Mouse (Mus musculus) layer of hippocampus, postnatal 25 days (tissue): ENCODE results near the gene Asb3. TPM values are rescaled to one million over a fixed set of nuclear protein-coding genes. Genes with fewer than 3 reads are reported as not detected.

Experiments
- DNase-seq, 2 experiments: peaks; one replicate each; pipeline ENCODE4 v3.0.0; 2022; ENCODE audit warnings: mixed read lengths in 2 of 2, low spot score in 1 of 2; ENCODE audit errors: extremely low spot score in 1 of 2
- total RNA-seq, 2 experiments: library from RNA; stranded (reverse); gene quantifications; 2 replicates each; pipeline ENCODE4 v1.2.3; 2021

Gene Asb3
- total RNA-seq: 10 to 100 TPM; 17.1 to 17.8 TPM

DNA sequence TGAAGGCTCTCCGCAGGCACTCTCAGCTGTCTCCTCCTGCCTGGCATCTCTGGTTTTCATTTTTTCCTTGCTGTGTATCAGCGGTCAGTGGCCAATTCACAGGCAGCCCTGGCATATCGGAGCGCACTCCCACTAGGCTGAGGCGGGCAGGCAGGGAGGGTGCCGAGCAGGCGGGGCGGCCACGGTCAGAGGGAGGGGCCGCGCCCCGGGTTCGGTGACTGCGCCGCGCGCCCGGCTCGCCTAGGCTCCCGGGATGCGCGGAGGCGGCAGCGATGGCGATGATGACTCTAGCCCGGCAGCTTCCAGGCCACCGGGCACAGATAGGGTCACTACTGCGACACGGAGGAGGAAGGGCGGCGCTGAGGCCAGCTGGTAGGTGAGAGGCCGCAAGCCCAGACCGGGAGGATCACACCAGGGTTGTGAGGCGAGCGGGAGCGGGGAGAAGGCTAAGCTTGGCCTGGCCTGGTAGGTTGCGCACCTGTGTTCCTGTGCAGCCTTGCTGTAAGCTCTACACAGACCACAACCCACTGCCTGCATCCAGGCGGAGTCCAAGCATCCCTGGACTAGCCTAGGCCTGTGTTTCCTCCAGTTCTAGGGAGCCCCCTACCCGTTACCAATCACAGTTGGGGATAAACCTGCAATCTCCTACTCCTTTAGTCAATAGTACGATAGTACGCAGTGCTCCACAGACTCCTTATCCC is at the start of gene Asb3, which contains the start of gene Gpr75:
Gene Asb3, plus strand, starts transcription at position 246 of the 701 bp plus-strand sequence.
Gene Gpr75, plus strand, starts transcription at position 188 of the 701 bp plus-strand sequence.
- peak; percentile 55 to 66 for DNase-seq

DNA sequence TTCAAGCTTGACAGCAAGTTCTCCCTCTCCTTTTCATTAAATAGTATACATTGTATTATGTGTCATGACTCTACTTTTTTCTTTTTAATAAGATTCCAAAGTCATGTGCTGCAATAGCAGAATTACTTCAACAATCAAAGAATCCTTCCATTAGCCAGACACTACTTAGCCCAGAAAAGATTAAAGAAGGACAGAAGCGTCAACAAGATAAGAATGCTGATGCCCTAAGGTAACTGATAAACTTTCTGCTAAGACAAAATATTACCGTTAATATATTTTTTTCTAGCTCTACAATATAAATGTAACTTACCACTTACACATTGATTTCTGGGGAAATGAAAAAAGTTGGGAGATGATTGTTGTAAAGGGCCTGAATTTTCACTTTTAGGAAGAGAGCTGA is 46.4 kb upstream of the Asb3 start:
- DNase-seq: no peak

GRCm38 (mm10) chr11:30844355-30844754 is 40.9 kb upstream of the Asb3 start:
- no peak for DNase-seq

GRCm38 (mm10) chr11:30872425-30872824 is 12.8 kb upstream of the Asb3 start:
- DNase-seq: no peak

GRCm38 (mm10) chr11:30888153-30888552 is 2.9 kb downstream of the Asb3 start:
- no peak for DNase-seq

GRCm38 (mm10) chr11:30896201-30896600 is 11.0 kb downstream of the Asb3 start:
- no peak for DNase-seq

DNA sequence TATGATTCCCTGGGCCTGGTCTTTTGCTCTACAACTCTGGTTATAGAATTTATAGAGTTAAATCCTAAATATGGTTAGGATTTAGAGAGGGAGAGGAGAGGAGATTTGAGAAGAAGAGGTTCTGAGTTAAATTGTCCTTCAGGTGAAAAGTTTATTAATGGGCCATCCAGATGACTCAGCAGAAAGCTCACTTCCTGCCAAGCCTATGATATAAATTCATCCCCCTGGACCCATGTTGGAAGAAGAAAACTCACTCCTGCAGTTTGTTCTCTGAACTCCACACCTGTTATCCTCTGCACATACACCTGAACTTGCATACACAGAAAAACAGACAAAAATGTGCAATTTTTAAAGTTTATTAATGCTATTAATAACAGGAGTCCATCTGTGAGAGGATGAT is 14.1 kb downstream of the Asb3 start:
- no peak for DNase-seq

DNA sequence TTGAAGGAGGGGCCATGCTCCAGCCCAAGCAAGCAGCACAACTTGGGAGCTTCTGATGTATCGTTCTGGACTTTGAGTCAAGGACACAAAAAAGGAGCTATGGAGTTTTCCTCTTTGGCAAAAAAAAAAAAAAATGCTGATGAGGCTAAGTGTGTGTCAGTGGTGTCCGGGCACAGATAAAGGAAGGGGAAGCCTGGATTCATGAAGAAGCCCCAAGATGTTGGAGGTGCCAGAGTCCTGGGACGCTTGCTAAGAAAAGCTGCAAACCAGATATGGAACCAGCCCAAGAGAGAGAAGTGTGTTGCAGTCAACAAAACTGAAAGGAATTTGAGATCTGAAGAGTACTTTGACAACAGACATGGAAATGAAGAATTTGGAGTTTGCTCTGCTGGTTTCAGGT is 27.1 kb downstream of the Asb3 start:
- DNase-seq: no peak

DNA sequence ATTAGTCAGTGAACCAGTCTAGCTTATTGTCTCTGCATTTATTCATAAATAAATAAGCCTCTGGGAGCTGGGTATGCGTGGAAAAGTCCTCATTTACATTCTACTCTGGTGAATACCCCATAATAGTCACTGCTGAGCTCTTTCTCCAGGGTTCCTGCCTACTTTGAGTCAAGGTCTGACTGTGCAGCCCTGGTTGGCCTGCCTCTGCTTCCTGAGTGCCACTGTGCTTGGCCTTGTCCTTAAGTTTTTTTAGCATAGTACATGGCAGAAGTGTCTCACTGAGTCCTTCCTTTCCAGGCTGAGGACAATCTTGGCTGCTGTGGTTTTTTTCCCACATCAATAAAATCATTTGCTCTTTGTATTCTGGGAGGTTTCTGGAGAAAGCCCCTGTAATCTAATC is 35.4 kb downstream of the Asb3 start:
- DNase-seq: no peak

GRCm38 (mm10) chr11:30923283-30923682 is 38.1 kb downstream of the Asb3 start:
- DNase-seq: no peak

DNA sequence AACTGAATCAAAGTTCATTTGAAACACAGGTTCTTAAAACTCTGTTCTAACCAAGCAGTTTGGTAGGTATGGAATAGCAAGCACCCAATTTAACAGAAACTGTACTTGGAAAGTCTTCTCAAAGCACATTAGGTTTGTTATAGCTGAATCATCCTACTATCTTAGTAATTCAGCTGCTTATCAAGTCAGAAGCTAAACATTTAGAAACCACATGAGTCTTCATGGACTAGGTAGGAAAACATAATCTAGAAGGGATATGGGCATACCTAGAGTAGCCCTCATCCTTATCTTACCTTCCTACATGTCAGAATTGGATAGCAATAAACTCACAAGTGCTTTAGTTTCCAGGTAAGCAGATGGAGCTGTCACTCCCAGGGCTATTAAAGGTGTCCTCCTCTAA is 42.9 kb downstream of the Asb3 start:
- no peak for DNase-seq

DNA sequence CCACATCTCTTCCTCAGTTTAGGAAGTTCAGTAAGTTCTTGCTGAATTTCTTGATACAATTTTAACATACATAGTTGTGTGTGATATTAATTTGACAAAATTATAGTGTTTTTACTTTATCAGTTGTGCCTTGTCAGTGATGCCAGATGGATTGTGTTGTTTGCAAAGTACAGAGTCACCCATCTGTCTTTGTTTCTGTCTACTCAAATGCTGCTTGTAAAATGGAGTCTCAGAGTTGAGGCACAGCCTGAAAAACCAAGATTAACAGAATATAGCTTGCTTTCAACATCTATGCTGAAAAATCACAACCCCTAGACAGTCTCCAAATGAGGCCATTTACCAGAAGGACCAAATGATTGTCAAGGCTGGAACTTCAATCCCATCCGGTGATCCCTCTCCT is 43.3 kb downstream of the Asb3 start:
- no peak for DNase-seq

GRCm38 (mm10) chr11:30943522-30943921 is 58.3 kb downstream of the Asb3 start:
- no peak for DNase-seq

GRCm38 (mm10) chr11:30952829-30953228 is 67.6 kb downstream of the Asb3 start:
- DNase-seq: no peak

GRCm38 (mm10) chr11:30953469-30954154 is 68.4 kb downstream of the Asb3 start:
- peak; percentile 23 to 29 for DNase-seq

DNA sequence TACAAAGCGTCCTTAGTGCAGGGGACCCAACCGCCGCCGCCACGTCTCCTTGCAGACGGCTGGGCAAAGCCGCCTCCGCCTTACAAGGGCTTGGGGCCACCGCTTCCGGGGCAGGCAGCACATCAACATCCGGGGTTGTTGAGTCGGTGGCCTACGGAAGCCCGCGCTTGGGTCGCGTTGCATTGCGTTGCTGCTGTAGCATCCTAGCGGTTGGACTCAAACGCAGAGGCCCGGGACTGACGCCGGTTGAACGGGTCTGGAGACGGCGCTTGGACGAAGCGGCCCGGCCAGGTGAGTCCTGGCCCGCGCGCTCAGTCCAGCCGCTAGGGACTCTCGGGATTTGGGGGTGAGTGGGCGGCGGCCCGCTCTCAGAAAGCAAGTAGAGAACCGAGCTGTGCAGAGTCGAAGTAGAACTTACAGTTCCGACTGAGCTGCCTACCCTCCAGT is 69.1 kb downstream of the Asb3 start, which contains the start of gene Erlec1:
Gene Erlec1, minus strand, starts transcription at position 57 of the 447 bp plus-strand sequence.
- peak; percentile 82 to 84 for DNase-seq

GRCm38 (mm10) chr11:30985237-30985636 is 100.0 kb downstream of the Asb3 start:
- no peak for DNase-seq

DNA sequence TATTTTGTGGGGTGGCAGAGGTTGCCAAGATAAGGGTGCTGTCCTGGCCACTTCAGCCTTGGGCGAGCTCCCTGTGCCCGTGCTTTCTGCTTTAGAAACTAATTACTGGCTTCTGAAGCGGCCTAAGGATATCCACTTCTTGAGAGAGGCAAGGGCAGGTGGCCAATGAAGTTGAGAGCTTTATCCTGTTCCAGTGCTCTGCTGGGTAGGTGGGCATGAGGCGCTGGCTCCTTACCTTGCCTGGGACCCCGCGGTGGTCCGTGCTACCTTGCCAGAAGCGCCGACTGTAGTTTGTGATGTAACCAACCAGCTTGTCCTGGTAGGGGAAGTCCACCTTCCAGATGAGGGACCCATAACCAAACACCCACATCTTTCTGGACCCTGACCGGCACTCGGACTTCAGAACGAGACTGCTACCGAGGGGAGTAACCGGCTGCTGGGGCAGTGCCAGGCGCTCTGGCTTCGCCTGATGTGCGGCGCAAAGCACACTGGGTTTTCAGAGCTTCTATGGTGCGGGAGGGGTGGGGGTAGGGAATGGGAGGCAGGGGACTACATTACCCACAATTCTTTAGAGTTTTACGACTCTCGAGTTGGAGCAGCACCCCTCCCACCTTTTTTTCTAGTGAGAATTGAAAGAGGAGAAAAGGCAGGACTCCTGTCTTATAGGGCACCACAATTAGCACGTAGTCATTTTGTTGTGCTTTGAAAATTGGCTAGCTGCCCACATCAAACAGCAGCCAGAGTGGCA is 100.8 kb downstream of the Asb3 start, which contains the start of gene Chac2:
Gene Chac2, minus strand, starts transcription at position 474 of the 748 bp plus-strand sequence.
- DNase-seq: peak; percentile 77 to 81

DNA sequence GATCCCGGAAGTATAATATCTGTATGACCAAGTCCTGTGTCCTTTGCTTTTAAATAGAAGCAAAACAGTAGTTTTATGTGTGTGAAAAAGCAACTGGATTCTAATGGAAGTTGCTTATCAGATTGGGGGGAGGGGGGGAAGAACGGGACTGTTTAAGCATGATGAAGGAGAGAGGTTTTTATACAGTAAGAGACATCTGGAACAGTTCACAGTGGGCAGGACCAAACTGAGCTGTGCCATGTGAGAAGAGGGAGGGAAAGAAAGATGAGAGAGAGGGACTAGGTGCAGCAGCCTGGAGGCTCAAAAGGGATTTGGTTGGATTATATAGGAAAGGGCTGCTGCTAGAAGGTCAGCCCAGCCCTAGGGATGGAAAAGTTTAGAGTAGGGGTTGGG is 101.4 kb downstream of the Asb3 start:
- DNase-seq: no peak

DNA sequence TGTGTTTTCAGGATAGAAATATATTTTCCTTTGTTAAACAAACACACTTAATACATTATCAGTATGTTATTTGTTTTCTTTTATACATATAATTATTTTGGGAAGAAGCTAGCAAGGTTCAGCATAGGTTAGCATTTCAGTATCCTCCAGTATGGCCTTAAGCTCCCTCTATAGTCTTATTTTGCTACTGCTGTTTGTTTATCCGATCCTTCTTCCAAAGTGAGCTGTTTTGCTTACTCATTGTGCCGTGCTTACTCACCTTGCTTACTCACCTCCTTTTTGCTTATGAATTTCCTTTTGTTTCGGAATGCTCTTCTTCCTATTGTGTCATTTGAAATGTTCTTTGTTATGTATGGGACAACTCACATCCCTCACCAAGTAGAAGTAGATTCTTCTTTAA is 111.5 kb downstream of the Asb3 start:
- DNase-seq: no peak

- DNase-seq: no peak
These were observed 113.0 kb downstream of the Asb3 start for GRCm38 (mm10) chr11:30998199-30998598.
